Mouse (Mus musculus) liver, embryonic 14.5 days (tissue): ENCODE data around the gene Zbtb22. TPM values are rescaled to one million over a fixed set of nuclear protein-coding genes. Genes with fewer than 3 reads are reported as not detected.

Experiments
- ATAC-seq: fragments of 200-750 bp; cut with Nextera tagmentation; 2 replicates; pipeline ENCODE4 v1.8.0; 2017; ENCODE audit warnings: moderate number of reproducible peaks, mild to moderate bottlenecking, moderate library complexity; ENCODE audit not compliant: insufficient read depth
- DNase-seq, 3 experiments: peaks; one replicate each; pipeline ENCODE4 v3.0.0-alpha.2; 2012 to 2013; ENCODE audit warnings: low read depth in 3 of 3, low spot score in 3 of 3
- H3K27ac ChIP-seq: fragments of 300-500 bp; sonication (generic); 2 replicates; pipeline ENCODE4 v1.5.1; 2014; ENCODE audit warnings: moderate library complexity, mild to moderate bottlenecking, control low read depth, inconsistent platforms
- H3K27me3 ChIP-seq: fragments of 300-500 bp; sonication (generic); 2 replicates; pipeline ENCODE4 v1.6.1; 2014; ENCODE audit warnings: mild to moderate bottlenecking, low read length, moderate library complexity; ENCODE audit not compliant: control insufficient read depth, insufficient read depth
- H3K36me3 ChIP-seq: fragments of 300-500 bp; sonication (generic); replicated peaks from 2 replicates; pipeline ENCODE4 v1.6.1; 2014; ENCODE audit warnings: low read depth; ENCODE audit not compliant: control insufficient read depth, insufficient read depth
- H3K4me1 ChIP-seq, 2 experiments: fragments of 200-500 bp in 1 of 2; fragments of 300-500 bp in 1 of 2; sonication (generic) in 1 of 2; replicated peaks; 2 replicates each; pipeline ENCODE4 v1.6.1; 2012 to 2014; ENCODE audit warnings: antibody characterized with exemption in 1 of 2, inconsistent platforms in 1 of 2, low read length in 1 of 2; ENCODE audit not compliant: control insufficient read depth in 2 of 2, insufficient read depth in 2 of 2
- H3K4me2 ChIP-seq: fragments of 300-500 bp; sonication (generic); 2 replicates; pipeline ENCODE4 v1.6.1; 2014; ENCODE audit warnings: low read depth, mild to moderate bottlenecking, control low read depth, moderate library complexity
- H3K4me3 ChIP-seq, 2 experiments: fragments of 200-500 bp in 1 of 2; fragments of 300-500 bp in 1 of 2; sonication (generic) in 1 of 2; 2 replicates each; pipeline ENCODE4 v1.5.1; 2012 to 2014; ENCODE audit warnings: low read depth in 2 of 2, low read length in 2 of 2, mild to moderate bottlenecking in 2 of 2, control low read depth in 1 of 2, inconsistent platforms in 1 of 2, moderate library complexity in 1 of 2; ENCODE audit not compliant: insufficient read depth in 1 of 2
- H3K9ac ChIP-seq: fragments of 300-500 bp; sonication (generic); replicated peaks from 2 replicates; pipeline ENCODE4 v1.6.1; 2014; ENCODE audit warnings: mild to moderate bottlenecking, control low read depth, moderate library complexity
- H3K9me3 ChIP-seq: fragments of 300-500 bp; sonication (generic); 2 replicates; pipeline ENCODE4 v1.6.1; 2016; ENCODE audit warnings: low read length, mixed read lengths; ENCODE audit not compliant: control insufficient read depth
- CTCF ChIP-seq: IDR thresholded peaks from 2 replicates; pipeline ENCODE4 v1.5.1; 2016; ENCODE audit warnings: antibody characterized with exemption, low read depth, control low read depth
- EP300 ChIP-seq: IDR thresholded peaks from 2 replicates; pipeline ENCODE4 v1.6.1; 2016; ENCODE audit warnings: antibody characterized with exemption, low read depth
- WGBS: fragments of 180-500 bp; shearing (Covaris S2); extraction: QIAGEN DNeasy Blood & Tissue Kit; methylation state at CpG from one replicate; pipeline ENCODE4 v1.1.7; 2014; ENCODE audit not compliant: insufficient replicate concordance; 5-methylcytosine and 5-hydroxymethylcytosine counted together
- polyA plus RNA-seq, 2 experiments: library from polyadenylated mRNA; depleted of rRNA in 1 of 2; stranded (reverse) in 1 of 2; unstranded in 1 of 2; fragments of >200 nt; fragmentation: Nextera tagmentation in 1 of 2; extraction: Ambion mirVana in 1 of 2; gene quantifications; 2 replicates each; pipeline versions ENCODE4 v1.2.1 to v1.2.3; 2012 to 2014

Gene Zbtb22
- polyA plus RNA-seq, 2 experiments, result 4.8 to 12.1 TPM

- H3K9me3 ChIP-seq, result no peaks in the 10 kb centered on the region
- ATAC-seq, result peak; percentile 9; the same call in 1 of the 2 replicates
- no peaks in the 10 kb centered on the region for H3K27me3 ChIP-seq
- no peak overlapping the region for H3K27ac ChIP-seq
- peak overlapping the region; percentile 97 to 99 for H3K4me3 ChIP-seq
- under 1% methylated on average over 26 of the region's 26 CpGs for WGBS
- peak overlapping the region; percentile 77 for H3K4me2 ChIP-seq
- DNase-seq, result no peak
- TF ChIP-seq CTCF, result no peak
- TF ChIP-seq EP300, result no peak
- H3K36me3 ChIP-seq, result no peaks in the 10 kb centered on the region; the same call in none of the 2 replicates
- peaks cover 5 to 12% of the 10 kb centered on the region in 2 experiments; a peak in 3 of 4 replicates for H3K4me1 ChIP-seq
- H3K9ac ChIP-seq, result peak overlapping the region; percentile 91
These were observed 25.3 kb downstream of the Zbtb22 start for GRCm38 (mm10) chr17:33940981-33941380.

GRCm38 (mm10) chr17:33941381-33941780 is 25.7 kb downstream of the Zbtb22 start:
- H3K9me3 ChIP-seq, result no peaks in the 10 kb centered on the region
- no peak overlapping the region for H3K27ac ChIP-seq
- no peak for TF ChIP-seq EP300
- TF ChIP-seq CTCF, result no peak
- no peaks in the 10 kb centered on the region; the same call in none of the 2 replicates for H3K36me3 ChIP-seq
- H3K27me3 ChIP-seq, result no peaks in the 10 kb centered on the region
- ATAC-seq (no peak), DNase-seq (no peak)
- H3K4me1 ChIP-seq, result peaks cover 5 to 12% of the 10 kb centered on the region in 2 experiments; a peak in 3 of 4 replicates
- 33% methylated on average over 19 of the region's 19 CpGs for WGBS
- H3K4me2 ChIP-seq, result peak overlapping the region; percentile 77
- peak overlapping the region; percentile 97 to 99 for H3K4me3 ChIP-seq
- H3K9ac ChIP-seq, result peak overlapping the region; percentile 91

- WGBS, result 81% methylated on average over 15 of the region's 15 CpGs
These were observed 27.8 kb downstream of the Zbtb22 start for GRCm38 (mm10) chr17:33943454-33943853.

GRCm38 (mm10) chr17:33947430-33948089 is 31.9 kb downstream of the Zbtb22 start:
- H3K4me1 ChIP-seq, result peaks cover 4 to 7% of the 10 kb centered on the region in 2 experiments
- ATAC-seq (no peak), DNase-seq (no peak)
- 50% methylated on average over 10 of the region's 10 CpGs for WGBS
- no peak overlapping the region for H3K4me2 ChIP-seq
- no peak for TF ChIP-seq CTCF
- no peak for TF ChIP-seq EP300
- no peak overlapping the region for H3K4me3 ChIP-seq
- H3K27ac ChIP-seq, result no peak overlapping the region
- H3K36me3 ChIP-seq, result peaks cover 9% of the 10 kb centered on the region
- no peak overlapping the region for H3K9ac ChIP-seq
- no peaks in the 10 kb centered on the region for H3K27me3 ChIP-seq
- no peaks in the 10 kb centered on the region for H3K9me3 ChIP-seq

More at GRCm38 (mm10) chr17:33943454-33943853, 27.8 kb downstream of the Zbtb22 start:
- H3K9ac ChIP-seq, result no peak overlapping the region
- DNase-seq (no peak), ATAC-seq (no peak)
- H3K4me3 ChIP-seq, result no peak overlapping the region
- H3K4me2 ChIP-seq, result no peak overlapping the region
- TF ChIP-seq CTCF, result no peak
- no peak for TF ChIP-seq EP300
- H3K4me1 ChIP-seq, result peaks cover 5 to 12% of the 10 kb centered on the region in 2 experiments; a peak in 3 of 4 replicates
- H3K36me3 ChIP-seq, result no peaks in the 10 kb centered on the region; the same call in none of the 2 replicates
- no peaks in the 10 kb centered on the region for H3K27me3 ChIP-seq
- H3K27ac ChIP-seq, result no peak overlapping the region
- H3K9me3 ChIP-seq, result no peaks in the 10 kb centered on the region

- ATAC-seq, result no peak
- no peak overlapping the region for H3K9ac ChIP-seq
- no peak overlapping the region for H3K27ac ChIP-seq
- no peak for TF ChIP-seq EP300
- no peak for TF ChIP-seq CTCF
- 76% methylated on average over 22 of the region's 22 CpGs for WGBS
- no peaks in the 10 kb centered on the region for H3K9me3 ChIP-seq
- H3K36me3 ChIP-seq, result peaks cover 16% of the 10 kb centered on the region
- no peaks in the 10 kb centered on the region for H3K27me3 ChIP-seq
- H3K4me2 ChIP-seq, result no peak overlapping the region
- no peak for DNase-seq
- H3K4me1 ChIP-seq, result peaks cover 7 to 14% of the 10 kb centered on the region in 2 experiments
- H3K4me3 ChIP-seq, result no peak overlapping the region
These were observed 32.6 kb downstream of the Zbtb22 start for GRCm38 (mm10) chr17:33948090-33948904.
